Mouse (Mus musculus) spleen, postnatal 4 days (tissue): ENCODE measurements at regions not wholly inside any gene's neighbourhood (a gene's known extent, or its start where the extent isn't known, plus 50 kb on each side); places are given as distances from the start of the nearest gene placed in this dataset.

Source experiments
- DNase-seq, 2 experiments: peaks; one replicate each; pipeline ENCODE4 v3.0.0; 2022; ENCODE audit warnings: low spot score in 2 of 2

DNA sequence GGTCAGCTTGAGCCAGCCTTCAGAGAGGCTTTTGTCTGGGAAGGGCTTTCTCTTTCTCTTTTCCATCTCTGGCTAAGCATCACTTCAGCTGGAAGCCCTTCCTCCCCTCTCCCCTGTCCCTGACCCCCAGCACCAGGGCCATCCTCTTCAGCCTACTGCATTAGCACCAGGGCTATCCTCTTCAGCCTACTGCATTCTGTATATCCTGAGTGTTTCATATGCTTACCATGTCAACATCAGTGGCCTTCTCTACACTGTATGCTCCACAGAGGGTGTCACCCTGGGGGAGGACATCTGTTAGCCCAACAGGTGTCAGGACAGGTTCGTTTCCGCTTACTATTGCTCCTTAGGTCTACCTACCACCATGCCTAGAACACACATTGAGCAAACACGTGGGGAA, 282.5 kb downstream of the Rps24 start:
- DNase-seq = no peak

- DNase-seq = no peak
These were observed 283.4 kb downstream of the Rps24 start for GRCm38 (mm10) chr14:24770015-24770977.

- no peak for DNase-seq
These were observed 284.7 kb downstream of the Rps24 start for GRCm38 (mm10) chr14:24771663-24772062.

GRCm38 (mm10) chr14:24772129-24772528, 285.2 kb downstream of the Rps24 start:
- DNase-seq = no peak

- DNase-seq = peak; percentile 67 to 84
These were observed 292.1 kb downstream of the Rps24 start for GRCm38 (mm10) chr14:24778748-24779630.

DNA sequence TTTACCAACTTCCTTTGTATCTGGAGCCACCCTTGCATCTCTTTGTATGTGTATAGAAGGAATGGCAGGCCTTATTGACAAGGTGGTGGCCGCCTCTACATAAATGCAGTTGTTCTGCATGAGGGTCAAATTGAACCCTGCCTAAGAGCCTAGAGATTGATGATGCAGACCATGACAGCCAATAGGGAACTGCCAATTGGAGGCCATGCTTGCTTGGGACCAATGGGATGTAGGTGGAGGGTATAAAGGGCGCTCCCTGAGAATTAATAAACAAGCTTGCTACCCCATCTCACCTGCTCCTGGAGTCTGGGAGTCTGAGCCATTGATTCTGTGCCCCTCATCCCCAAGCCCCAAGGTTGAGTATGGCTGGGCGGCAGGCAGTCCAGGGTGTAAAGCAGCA, 294.7 kb downstream of the Rps24 start:
- no peak for DNase-seq

DNA sequence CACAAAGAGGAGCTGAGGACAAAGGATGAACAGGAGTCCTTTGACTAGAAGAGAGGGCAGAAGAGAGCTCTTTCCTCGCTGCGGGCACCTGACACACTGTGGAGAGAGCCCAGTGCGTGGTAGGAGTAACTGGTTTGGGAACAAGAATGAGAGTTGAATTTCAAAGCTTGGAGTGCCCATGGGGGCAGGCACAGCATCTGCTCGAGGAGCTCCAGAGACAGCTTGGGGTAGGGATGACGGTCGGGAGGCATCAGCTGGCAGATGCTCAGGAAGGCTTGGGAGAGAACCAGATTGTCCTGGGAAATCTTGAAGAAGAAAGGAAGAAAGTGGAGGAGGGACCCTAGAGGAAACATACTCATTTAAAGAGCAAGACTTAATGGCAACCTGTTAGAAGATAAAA, 297.0 kb downstream of the Rps24 start:
- no peak for DNase-seq

DNA sequence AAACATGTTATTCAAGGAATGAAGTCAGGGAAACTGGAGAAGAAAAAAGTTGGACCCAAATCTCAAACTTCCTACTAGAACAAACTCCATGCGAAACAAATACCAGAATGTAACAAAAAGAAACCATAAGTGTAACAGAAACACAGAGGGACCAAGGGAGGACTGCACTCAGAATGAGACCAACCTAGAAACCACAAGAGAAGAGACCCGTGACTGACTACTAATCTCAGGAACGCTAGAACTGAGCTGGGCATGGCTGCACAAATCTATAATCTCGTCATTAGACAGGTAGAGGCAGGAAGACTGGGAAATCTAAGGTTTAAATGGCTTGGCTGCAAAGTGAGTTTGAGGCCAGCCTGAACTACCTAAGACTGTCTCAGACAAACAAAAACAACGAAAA, 298.5 kb downstream of the Rps24 start:
- no peak for DNase-seq

DNA sequence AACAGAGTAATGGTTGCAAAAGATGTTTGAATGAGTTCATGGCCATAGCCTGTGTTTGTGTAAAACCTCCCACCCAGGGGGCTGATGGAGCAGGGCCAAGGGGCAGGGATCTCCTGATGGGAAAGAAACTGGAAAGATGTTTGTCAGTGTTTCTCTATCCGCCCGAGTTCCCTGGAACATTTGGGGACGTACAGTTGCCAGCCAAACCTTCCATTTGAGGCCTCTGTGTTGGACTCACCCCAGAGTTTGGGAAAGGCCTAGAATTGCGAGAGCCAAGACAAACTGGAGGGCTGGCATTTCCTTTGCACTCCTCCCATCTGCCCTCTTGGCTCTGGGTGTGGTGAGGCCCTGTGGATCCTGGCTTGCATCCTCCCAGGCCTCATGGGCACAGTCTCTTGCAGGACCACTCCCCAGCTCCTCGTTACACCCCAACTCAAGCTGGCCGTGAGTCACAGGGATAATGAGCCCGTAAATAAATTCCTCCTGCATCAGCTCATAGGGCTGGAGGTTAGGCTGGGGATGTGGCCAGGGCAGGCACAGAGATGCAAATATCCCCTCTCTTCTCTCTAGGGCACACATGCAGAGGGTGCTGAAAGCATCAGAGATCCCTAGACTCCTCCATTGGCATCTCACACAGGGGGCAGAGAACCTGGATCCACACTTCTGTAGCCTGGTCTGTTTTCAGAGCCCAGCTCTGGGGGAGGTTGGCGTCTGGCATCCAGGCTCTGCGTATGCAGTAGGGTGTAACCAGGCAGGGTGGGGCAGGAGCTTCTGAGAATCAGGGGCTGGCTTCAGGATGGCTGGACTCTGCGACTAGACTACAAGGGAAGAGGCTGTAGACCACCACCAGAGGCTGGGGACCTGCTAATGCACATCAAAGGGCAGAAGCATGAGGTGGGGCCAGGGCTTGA, 306.7 kb downstream of the Rps24 start:
- no peak for DNase-seq

GRCm38 (mm10) chr14:24794359-24794845, 307.5 kb downstream of the Rps24 start:
- DNase-seq = no peak

- DNase-seq = no peak
These were observed 310.6 kb downstream of the Rps24 start for GRCm38 (mm10) chr14:24797494-24797893.

DNA sequence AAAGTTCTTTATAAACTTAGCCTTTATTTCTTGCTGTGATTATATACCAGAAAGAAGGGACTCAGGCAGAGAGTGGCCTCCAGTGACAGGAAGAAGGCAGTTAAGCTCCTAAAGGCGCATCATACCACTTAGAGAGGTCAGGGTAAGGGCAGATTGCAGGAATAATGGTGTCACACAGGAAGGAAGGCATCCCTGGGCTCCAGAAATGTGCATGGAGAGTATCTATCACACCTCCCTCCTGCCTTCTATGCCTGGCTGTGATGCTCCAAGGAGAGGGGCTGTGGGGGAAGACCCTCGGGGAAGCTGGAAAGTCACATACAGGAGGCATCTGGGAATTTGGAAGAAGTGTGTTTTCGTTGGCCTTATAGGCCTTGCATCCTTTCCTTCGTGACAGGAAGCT, 311.1 kb downstream of the Rps24 start:
- no peak for DNase-seq

- DNase-seq = no peak
These were observed 316.2 kb downstream of the Rps24 start for GRCm38 (mm10) chr14:24803001-24803655.

GRCm38 (mm10) chr14:24807061-24807460, 320.1 kb downstream of the Rps24 start:
- DNase-seq = no peak

DNA sequence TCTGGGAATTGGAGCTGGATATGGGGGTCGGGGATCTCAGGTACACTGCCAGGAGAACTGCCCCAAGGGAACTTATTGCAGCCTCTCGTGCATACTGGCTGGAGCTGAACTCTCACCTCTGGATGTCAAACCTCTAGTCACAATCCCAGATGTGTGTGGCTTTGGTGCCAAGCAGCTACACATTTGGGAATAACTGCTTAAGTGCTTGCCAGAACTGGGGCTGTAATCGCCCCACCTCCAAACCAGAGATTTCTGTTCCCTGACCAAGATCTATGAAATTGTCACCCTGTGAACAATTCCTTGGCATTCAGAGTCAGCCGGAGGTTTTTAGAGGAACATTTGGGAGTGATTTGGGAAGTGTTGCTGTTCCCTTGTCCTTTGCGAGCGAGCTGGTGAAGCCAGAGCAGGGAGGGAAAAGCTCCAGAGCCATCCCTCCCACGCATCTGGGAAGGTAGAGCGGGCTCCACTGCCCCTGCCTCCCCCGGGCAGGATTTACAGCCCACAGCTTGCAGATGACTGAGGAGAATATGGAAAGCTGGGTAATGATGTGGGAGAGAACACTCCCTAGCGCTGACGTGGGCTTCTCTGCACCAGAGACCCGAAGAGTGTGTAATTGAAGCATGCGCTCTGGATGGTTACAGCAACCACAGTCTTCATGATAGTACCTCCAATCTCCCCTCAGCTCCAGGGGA, 336.1 kb downstream of the Rps24 start:
- no peak for DNase-seq

GRCm38 (mm10) chr14:24824351-24824750, 337.4 kb downstream of the Rps24 start:
- no peak for DNase-seq

DNA sequence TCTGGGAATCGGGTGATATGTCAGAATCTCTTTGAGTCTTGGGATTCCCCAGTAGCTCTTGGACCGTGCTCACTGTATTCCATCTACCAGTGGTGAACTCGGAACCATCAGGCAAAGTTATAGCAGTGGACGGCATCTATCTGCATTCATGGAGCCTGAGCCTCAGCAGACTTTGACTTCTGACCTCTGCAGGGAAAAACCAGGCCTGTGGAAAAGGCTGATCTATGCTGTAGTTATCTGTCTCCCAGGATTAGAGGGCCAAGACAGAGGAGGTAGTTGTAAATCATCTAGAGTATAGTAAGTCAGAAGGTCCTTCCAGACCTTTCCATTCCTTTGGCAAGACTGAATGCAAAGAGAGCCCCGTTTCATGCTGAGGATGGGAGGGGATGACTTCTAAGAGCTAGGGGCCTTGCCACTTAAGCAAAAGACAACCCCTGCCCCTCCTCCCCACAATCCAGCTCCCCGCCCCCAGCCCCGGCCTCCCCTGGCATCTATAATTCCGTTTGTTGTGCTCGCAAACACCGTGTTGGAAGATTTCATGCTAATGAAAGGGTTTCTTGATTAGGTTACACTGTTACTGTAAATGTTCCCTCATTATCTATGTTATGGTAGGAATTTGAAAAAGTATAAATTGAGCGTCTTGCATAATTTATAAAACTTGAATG, 338.9 kb downstream of the Rps24 start:
- no peak for DNase-seq

- DNase-seq = no peak
These were observed 339.8 kb downstream of the Rps24 start for GRCm38 (mm10) chr14:24826471-24827337.
